Mouse (Mus musculus) spleen, adult 10 weeks (tissue): Measurements from ENCODE around the gene Bcdin3d. TPM values are rescaled to one million over a fixed set of nuclear protein-coding genes. Genes with fewer than 3 reads are reported as not detected.

Experiments
- polyA plus RNA-seq: library from polyadenylated mRNA; stranded (reverse); fragments of 350-450 nt; fragmentation: Illumina TruSeq; extraction: RNeasy Lipid Tissue Mini Kit (QIAGEN cat#74804); gene quantifications from one replicate; pipeline ENCODE4 v1.2.3, GENCODE M21; 2015; ENCODE audit warnings: low replicate concordance; ENCODE audit not compliant: insufficient read depth

Bcdin3d gene
- 7.1 TPM for polyA plus RNA-seq

DNA sequence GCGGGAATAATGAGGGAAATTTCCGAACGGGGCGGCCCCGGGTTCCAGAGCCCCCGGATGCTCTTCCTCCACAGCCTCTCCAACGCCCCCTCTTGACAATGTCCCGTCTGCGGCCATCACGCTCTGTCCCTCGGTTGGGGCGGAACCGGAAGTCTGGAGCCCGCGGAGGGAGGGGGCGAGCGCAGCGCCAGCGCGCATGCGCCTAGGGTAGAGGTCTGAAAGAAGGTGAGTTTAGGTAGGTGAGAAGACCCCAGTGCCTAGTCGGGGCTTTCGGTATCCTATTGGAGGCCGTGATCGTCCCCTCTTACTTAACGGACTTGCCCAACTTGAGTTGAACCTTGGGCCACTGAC, at the start of gene Bcdin3d:
TSS of gene Bcdin3d (minus strand) at position 155 of the 351 bp plus-strand sequence.

DNA sequence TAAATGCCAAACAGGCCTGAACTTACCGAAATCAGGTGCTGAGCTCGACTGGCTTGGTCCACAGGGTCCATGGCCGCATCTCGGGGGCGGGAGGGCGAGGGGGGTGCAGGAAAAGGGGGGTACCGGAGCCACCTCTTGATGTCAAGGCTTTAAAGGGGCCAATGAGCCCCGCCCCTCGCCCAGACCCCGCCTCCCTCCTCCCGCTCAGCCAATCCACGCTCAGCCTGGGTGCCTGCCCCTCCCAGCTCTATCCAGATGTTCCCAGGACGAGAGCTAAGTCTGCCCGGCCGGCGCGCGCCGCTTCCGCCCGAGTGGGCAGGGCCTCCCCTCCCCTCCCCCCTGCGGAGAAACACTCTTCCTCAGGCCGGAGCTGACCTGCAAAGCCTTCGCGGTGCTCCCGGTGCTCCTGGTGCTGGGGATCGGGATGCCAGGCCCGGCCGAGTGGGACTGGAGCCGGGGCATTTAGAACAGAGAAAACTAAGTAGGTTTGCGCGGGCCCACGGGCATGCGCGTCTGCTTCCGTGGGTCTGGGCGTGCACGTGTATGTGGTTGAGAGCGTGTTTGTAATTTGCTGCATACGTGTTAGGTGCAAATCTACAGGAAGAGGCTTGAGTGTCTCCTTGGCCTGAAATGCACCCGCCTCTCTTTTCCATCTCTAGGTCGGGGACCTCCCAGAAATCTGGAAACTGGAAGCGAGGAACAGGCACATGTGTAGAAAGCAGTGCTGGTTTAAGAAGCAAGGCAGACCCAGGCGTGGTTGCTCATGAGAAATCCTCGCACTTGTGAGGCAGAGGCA, 16.7 kb downstream of the Bcdin3d start, which contains the start of gene Nckap5l:
TSS of gene Nckap5l (minus strand) at position 143 of the 796 bp plus-strand sequence.

Other genes starting within 250 kb of the Bcdin3d start
- 0.64 TPM for gene Kcnh3, start 249.9 kb downstream of the Bcdin3d start, polyA plus RNA-seq
- 16.6 TPM for gene Mcrs1, start 222.8 kb downstream of the Bcdin3d start, polyA plus RNA-seq
- 11.7 TPM for gene Prpf40b, start 179.6 kb downstream of the Bcdin3d start, polyA plus RNA-seq
- gene Fam186b, start 178.8 kb downstream of the Bcdin3d start, polyA plus RNA-seq = 0.11 TPM
- 32.1 TPM for gene Fmnl3, start 104.2 kb downstream of the Bcdin3d start, polyA plus RNA-seq
- 203 TPM for gene Tmbim6, start 81.8 kb downstream of the Bcdin3d start, polyA plus RNA-seq
- gene Nckap5l, start 17.0 kb downstream of the Bcdin3d start, polyA plus RNA-seq = 1.4 TPM
- gene Faim2, start 53.4 kb upstream of the Bcdin3d start, polyA plus RNA-seq = not detected
- not detected for gene Aqp2, start 104.3 kb upstream of the Bcdin3d start, polyA plus RNA-seq
- gene Aqp5, start 116.1 kb upstream of the Bcdin3d start, polyA plus RNA-seq = not detected
- not detected for gene Aqp6, start 126.7 kb upstream of the Bcdin3d start, polyA plus RNA-seq
- gene Racgap1, start 176.9 kb upstream of the Bcdin3d start, polyA plus RNA-seq = 26.0 TPM
- gene Asic1, start 195.6 kb upstream of the Bcdin3d start, polyA plus RNA-seq = 1.6 TPM
- 28.5 TPM for gene Smarcd1, start 227.4 kb upstream of the Bcdin3d start, polyA plus RNA-seq
- not detected for gene Gm17349, start 230.8 kb upstream of the Bcdin3d start, polyA plus RNA-seq
- 1.8 TPM for gene Gpd1, start 242.8 kb upstream of the Bcdin3d start, polyA plus RNA-seq